Mouse (Mus musculus): ENCODE results near the gene Tmem170b.
A peak's percentile ranks its signal among the peaks of the same experiment; 100 is the strongest.

The Tmem170b gene

GRCm38 (mm10) chr13:41605099-41606010 is at the start of gene Tmem170b:
Gene Tmem170b (plus strand): TSS chr13:41605907.
- DNase-seq (ENCODE audit: low spot score) = peak; percentile 97

GRCm38 (mm10) chr13:41561024-41561423 is 44.7 kb upstream of the Tmem170b start:
- no peak for DNase-seq (ENCODE audit: low spot score)

- no peak for DNase-seq (ENCODE audit: low spot score)
These were observed 37.3 kb upstream of the Tmem170b start for GRCm38 (mm10) chr13:41568421-41568820.

- no peak for DNase-seq (ENCODE audit: low spot score)
These were observed 36.8 kb upstream of the Tmem170b start for GRCm38 (mm10) chr13:41568926-41569325.

- DNase-seq (ENCODE audit: low spot score) = no peak
These were observed 35.9 kb upstream of the Tmem170b start for GRCm38 (mm10) chr13:41569776-41570175.

- DNase-seq (ENCODE audit: low spot score) = peak; percentile 44
These were observed 34.0 kb upstream of the Tmem170b start for GRCm38 (mm10) chr13:41571368-41572350.

- no peak for DNase-seq (ENCODE audit: low spot score)
These were observed 33.4 kb upstream of the Tmem170b start for GRCm38 (mm10) chr13:41572351-41572735.

- DNase-seq (ENCODE audit: low spot score) = no peak
These were observed 32.4 kb upstream of the Tmem170b start for GRCm38 (mm10) chr13:41573126-41573846.

- DNase-seq (ENCODE audit: low spot score) = no peak
These were observed 24.6 kb upstream of the Tmem170b start for GRCm38 (mm10) chr13:41581058-41581457.

GRCm38 (mm10) chr13:41583666-41584357 is 21.9 kb upstream of the Tmem170b start:
- DNase-seq (ENCODE audit: low spot score) = no peak

GRCm38 (mm10) chr13:41584358-41584680 is 21.4 kb upstream of the Tmem170b start:
- no peak for DNase-seq (ENCODE audit: low spot score)

- DNase-seq (ENCODE audit: low spot score) = no peak
These were observed 20.8 kb upstream of the Tmem170b start for GRCm38 (mm10) chr13:41584896-41585295.

GRCm38 (mm10) chr13:41596678-41597077 is 9.0 kb upstream of the Tmem170b start:
- DNase-seq (ENCODE audit: low spot score) = no peak

GRCm38 (mm10) chr13:41599977-41600376 is 5.7 kb upstream of the Tmem170b start:
- no peak for DNase-seq (ENCODE audit: low spot score)

GRCm38 (mm10) chr13:41601056-41601455 is 4.7 kb upstream of the Tmem170b start:
- DNase-seq (ENCODE audit: low spot score) = no peak

GRCm38 (mm10) chr13:41603921-41604466 is 1.7 kb upstream of the Tmem170b start:
- no peak for DNase-seq (ENCODE audit: low spot score)

- DNase-seq (ENCODE audit: low spot score) = peak; percentile 74
These were observed 634 bp downstream of the Tmem170b start for GRCm38 (mm10) chr13:41606081-41607000.

GRCm38 (mm10) chr13:41607589-41607988 is 1.9 kb downstream of the Tmem170b start:
- DNase-seq (ENCODE audit: low spot score) = no peak

- DNase-seq (ENCODE audit: low spot score) = no peak
These were observed 2.9 kb downstream of the Tmem170b start for GRCm38 (mm10) chr13:41608559-41608958.

GRCm38 (mm10) chr13:41611046-41611445 is 5.3 kb downstream of the Tmem170b start:
- no peak for DNase-seq (ENCODE audit: low spot score)

All from testis, postnatal 14 days (tissue).